Mouse (Mus musculus): ENCODE results near the gene Olfr1279.

- no peak for TF ChIP-seq CTCF (IDR thresholded peaks at IDR 0.05; ENCODE audit: low read depth, low read length)
- TF ChIP-seq POLR2A (IDR thresholded peaks at IDR 0.05; ENCODE audit: borderline replicate concordance, low read depth, low read length) = no peak
Measured at GRCm38 (mm10) chr2:111298541-111298940, 1.9 kb upstream of the Olfr1279 start.
